Mouse (Mus musculus) neural tube, embryonic 11.5 days (tissue): Measurements from ENCODE around the gene Sbpl. TPM values are rescaled to one million over a fixed set of nuclear protein-coding genes. Genes with fewer than 3 reads are reported as not detected.
A peak's percentile ranks its signal among the peaks of the same experiment; 100 is the strongest.
"Not testable (repeated sequence)": the region's sequence is repeated elsewhere in the genome, so short reads cannot be mapped to it uniquely, and the experiment has no call there.

ENCODE experiments used
- ATAC-seq: fragments of 200-750 bp; cut with Nextera tagmentation; 2 replicates; pipeline ENCODE4 v1.8.0; 2017; ENCODE audit warnings: moderate number of reproducible peaks, mild to moderate bottlenecking, moderate TSS enrichment, moderate library complexity; ENCODE audit not compliant: insufficient read depth, low FRiP score, low TSS enrichment
- DNase-seq: peaks from one replicate; pipeline ENCODE4 v3.0.0-alpha.2; 2015; ENCODE audit warnings: low spot score
- H3K27ac ChIP-seq: fragments of 300-500 bp; sonication (generic); 2 replicates; pipeline ENCODE4 v1.5.1; 2014; ENCODE audit warnings: low read depth, mild to moderate bottlenecking, low read length
- H3K27me3 ChIP-seq: fragments of 300-500 bp; sonication (generic); 2 replicates; pipeline ENCODE4 v1.6.1; 2014; ENCODE audit warnings: mild to moderate bottlenecking, low read length, mixed read lengths; ENCODE audit not compliant: control insufficient read depth, insufficient read depth
- H3K36me3 ChIP-seq: fragments of 300-500 bp; sonication (generic); 2 replicates; pipeline ENCODE4 v1.6.1; 2014; ENCODE audit warnings: mild to moderate bottlenecking, low read length, moderate library complexity, mixed read lengths; ENCODE audit not compliant: control insufficient read depth, insufficient read depth
- H3K4me1 ChIP-seq: fragments of 300-500 bp; sonication (generic); 2 replicates; pipeline ENCODE4 v1.6.1; 2014; ENCODE audit warnings: low read length, mixed read lengths; ENCODE audit not compliant: control insufficient read depth, insufficient read depth
- H3K4me2 ChIP-seq: fragments of 300-500 bp; sonication (generic); 2 replicates; pipeline ENCODE4 v1.6.1; 2014; ENCODE audit warnings: low read depth, mild to moderate bottlenecking, moderate library complexity
- H3K4me3 ChIP-seq: fragments of 300-500 bp; sonication (generic); 2 replicates; pipeline ENCODE4 v1.5.1; 2014; ENCODE audit warnings: low read depth, low read length
- H3K9ac ChIP-seq: fragments of 300-500 bp; sonication (generic); 2 replicates; pipeline ENCODE4 v1.6.1; 2014; ENCODE audit warnings: mild to moderate bottlenecking, low read length
- H3K9me3 ChIP-seq: fragments of 300-500 bp; sonication (generic); 2 replicates; pipeline ENCODE4 v1.6.1; 2016; ENCODE audit warnings: low read length; ENCODE audit not compliant: control insufficient read depth
- WGBS: fragments of 180-500 bp; shearing (Covaris S2); extraction: QIAGEN DNeasy Blood & Tissue Kit; methylation state at CpG from one replicate; pipeline ENCODE4 v1.1.7; 2014; 5-methylcytosine and 5-hydroxymethylcytosine counted together
- polyA plus RNA-seq: library from polyadenylated mRNA; unstranded; fragments of >200 nt; fragmentation: Nextera tagmentation; extraction: Ambion mirVana; gene quantifications from 2 replicates; pipeline ENCODE4 v1.2.1, GENCODE M21; 2014

The Sbpl gene
- polyA plus RNA-seq, 1 experiment from 2014 or later: not detected

DNA sequence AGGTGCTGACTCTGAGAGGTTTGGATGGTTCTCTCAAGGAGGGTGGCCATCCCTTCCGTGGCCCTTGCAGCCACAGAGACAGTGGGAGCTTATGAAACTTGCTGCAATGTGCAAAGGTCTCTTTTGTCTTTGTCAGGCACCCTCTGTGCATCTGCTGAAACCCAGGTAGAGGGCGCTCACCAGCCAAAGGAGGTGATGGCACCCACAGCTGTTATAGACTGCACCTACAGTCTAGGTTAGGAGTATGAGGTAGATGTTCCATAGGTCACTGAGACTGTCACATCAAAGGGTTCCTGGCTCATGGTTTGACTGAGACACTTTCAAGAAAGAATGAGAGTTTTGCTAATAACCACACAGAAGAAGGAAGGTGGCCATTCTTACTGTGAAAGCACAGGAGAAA lies 13.7 kb upstream of the Sbpl start:
- Histone ChIP-seq H3K9me3 (no peaks in the 10 kb centered on the region), H3K9ac (no peak overlapping the region), H3K27me3 (no peaks in the 10 kb centered on the region), H3K4me2 (no peak overlapping the region), H3K4me1 (no peaks in the 10 kb centered on the region), H3K4me3 (no peak overlapping the region), H3K27ac (no peak overlapping the region), H3K36me3 (no peaks in the 10 kb centered on the region)
- 53% methylated on average over 2 of the region's 2 CpGs for WGBS
- DNase-seq (no peak), ATAC-seq (no peak)

DNA sequence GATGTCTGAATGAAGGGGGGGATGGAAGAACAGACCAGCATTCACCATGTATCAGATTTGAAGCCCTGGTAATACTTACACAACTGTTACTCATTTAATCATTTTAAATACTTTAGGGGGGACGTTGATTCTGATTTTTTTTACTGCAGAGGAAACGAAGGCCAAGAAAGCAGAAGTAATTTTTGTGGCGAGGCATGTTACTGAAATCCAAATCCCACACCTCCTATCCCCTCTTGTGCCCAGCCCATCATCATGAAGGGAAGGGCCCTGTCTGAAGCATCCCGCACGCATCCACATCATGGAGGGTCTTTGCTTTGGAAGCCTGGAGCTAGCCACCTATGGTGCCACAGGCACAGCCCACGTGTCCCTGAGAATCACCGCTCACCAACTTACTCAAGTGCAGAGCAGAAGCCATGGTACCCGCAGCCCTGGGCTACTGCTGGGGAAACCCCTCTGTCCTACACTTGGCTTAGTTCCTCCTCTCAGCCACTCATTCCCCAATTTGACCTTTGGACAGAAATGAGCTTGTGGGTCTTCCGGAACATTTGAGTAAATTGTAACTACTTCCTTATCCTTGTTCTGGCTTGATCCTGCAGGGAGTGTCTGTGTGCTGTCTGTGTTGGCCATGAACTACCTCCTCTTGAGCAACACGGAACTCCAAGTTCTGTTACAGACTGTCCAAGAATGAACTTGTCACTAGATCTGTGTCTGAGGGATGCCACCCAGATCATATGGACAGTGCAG lies 11.8 kb upstream of the Sbpl start:
- DNase-seq (no peak), ATAC-seq (no peak)
- no peak overlapping the region for H3K4me2 ChIP-seq
- no peaks in the 10 kb centered on the region for H3K36me3 ChIP-seq
- H3K4me1 ChIP-seq: no peaks in the 10 kb centered on the region
- no peaks in the 10 kb centered on the region for H3K9me3 ChIP-seq
- WGBS: 86% methylated on average over 10 of the region's 10 CpGs
- no peaks in the 10 kb centered on the region for H3K27me3 ChIP-seq
- no peak overlapping the region for H3K27ac ChIP-seq
- H3K4me3 ChIP-seq: no peak overlapping the region
- H3K9ac ChIP-seq: no peak overlapping the region

DNA sequence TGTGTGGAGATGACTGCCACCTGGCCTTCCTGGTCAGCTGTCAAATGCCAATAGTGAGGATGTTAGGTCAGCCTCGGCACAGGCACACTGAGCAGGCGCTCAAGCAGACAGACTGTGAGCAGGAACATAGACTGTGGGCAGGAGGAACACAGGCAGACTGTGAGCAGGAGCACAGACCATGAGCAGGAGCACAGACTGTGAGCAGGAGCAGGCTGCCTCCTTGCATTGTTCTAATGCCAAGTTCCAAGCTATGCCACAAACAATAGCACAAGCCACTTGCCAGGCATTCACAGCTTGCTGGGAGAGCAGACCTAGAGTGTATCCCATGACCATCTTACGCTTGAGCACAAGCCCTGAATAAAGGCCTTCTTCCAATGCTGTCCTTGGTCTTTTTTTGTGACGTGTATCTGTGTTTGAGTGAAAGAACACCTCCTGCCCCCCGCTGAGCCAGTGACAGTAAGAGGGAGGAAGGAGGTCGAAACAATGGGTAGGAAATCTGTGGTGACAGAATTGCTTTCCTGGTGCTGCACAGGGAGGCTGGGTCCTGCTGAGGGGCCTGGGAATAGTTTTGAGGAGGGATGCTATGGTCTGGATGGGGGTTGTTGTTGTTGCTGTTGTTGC lies 10.8 kb upstream of the Sbpl start:
- Histone ChIP-seq H3K9me3 (no peaks in the 10 kb centered on the region), H3K27me3 (no peaks in the 10 kb centered on the region), H3K4me3 (no peak overlapping the region), H3K27ac (no peak overlapping the region), H3K9ac (no peak overlapping the region), H3K36me3 (no peaks in the 10 kb centered on the region), H3K4me2 (no peak overlapping the region), H3K4me1 (no peaks in the 10 kb centered on the region)
- DNase-seq (no peak), ATAC-seq (no peak)
- WGBS: 46% methylated on average over 6 of the region's 6 CpGs

DNA sequence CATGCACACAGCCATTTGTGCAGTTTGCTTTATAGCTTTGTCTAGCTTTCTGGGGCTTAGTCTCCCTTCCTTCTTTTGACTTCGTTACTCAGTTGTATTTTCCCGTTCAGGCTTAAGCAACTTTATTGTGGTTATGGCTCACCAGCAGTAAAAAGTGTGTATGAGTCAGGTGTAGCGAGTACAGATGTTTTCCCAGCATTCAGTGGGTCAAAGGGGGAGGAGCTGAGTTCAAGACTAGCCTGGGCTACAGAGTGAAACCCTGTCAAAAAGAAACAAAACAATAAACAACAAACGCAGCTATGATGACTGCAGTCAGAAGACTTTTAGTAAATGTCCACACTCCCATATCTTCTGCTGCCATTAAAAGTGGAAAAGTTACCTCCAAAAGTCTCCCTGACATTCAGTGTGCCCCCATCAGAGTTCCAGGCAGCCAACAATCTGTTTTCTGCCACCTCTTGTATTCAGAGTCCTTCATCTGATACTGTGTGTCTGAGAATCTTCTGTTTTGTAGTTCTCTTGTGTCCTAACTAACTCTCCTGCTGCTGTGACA lies 6.6 kb upstream of the Sbpl start:
- 52% methylated on average over 4 of the region's 4 CpGs for WGBS
- no peaks in the 10 kb centered on the region for H3K9me3 ChIP-seq
- no peak for ATAC-seq
- H3K27ac ChIP-seq: no peak overlapping the region
- no peak overlapping the region for H3K4me3 ChIP-seq
- no peak overlapping the region for H3K4me2 ChIP-seq
- H3K4me1 ChIP-seq: no peaks in the 10 kb centered on the region
- no peak overlapping the region for H3K9ac ChIP-seq
- H3K36me3 ChIP-seq: no peaks in the 10 kb centered on the region
- no peaks in the 10 kb centered on the region for H3K27me3 ChIP-seq
- DNase-seq: no peak

DNA sequence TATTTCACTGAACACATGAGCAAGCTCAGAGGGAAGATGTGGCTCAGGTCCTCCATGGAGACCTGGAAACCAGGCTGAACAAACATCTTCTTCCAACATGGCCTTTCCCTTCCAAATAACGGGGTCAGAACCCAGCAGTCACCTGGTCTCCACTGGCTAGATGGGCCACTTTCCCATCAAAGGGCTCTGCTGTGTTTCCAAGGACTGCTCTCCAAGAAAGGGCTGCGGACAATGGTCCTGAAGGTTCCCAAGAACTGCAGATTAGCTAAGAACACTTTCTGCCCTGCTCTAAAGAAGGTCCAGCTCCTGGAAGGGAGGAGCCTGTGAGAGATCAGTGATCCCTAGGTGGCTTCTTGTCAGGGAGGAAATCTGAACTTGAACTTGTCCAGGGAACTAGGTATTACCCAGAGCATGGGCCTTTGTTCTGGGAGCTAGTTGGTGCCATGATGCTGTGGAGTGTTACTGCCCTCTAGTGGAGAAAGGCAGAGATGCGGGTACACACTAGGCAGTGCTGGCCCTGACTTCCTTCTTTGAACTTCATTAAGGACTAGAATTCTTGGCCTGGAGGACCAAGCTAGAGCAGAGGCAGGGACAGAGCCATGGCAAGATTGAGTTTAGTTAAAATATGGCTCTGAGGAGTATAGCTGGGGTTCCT lies 5.1 kb upstream of the Sbpl start:
- no peaks in the 10 kb centered on the region for H3K27me3 ChIP-seq
- H3K9ac ChIP-seq: peak overlapping the region; percentile 44
- WGBS: 43% methylated on average over 3 of the region's 3 CpGs
- H3K9me3 ChIP-seq: no peaks in the 10 kb centered on the region
- no peaks in the 10 kb centered on the region for H3K4me1 ChIP-seq
- ATAC-seq (peak; percentile 93), DNase-seq (peak; percentile 84)
- H3K4me2 ChIP-seq: no peak overlapping the region
- H3K4me3 ChIP-seq: no peak overlapping the region
- H3K36me3 ChIP-seq: no peaks in the 10 kb centered on the region
- no peak overlapping the region for H3K27ac ChIP-seq

DNA sequence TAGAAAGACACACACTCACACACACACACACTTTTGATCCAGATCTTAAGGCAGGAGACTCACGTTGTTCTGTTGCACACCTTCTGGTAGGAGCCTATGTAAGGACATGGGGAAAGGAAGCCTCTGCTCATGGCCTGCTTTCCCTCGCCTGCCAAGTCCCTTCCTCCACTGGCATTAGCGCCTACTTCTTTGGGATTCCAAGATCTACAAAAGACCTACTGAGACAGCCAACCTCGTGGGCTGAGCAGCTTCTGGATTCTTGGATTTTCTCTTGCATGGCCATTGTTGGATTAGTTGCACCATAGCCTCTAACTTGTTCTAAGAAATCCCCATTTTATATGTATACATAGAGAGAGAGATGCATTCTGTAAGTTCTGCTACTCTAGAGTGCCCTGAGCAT lies 4.2 kb downstream of the Sbpl start:
- 78% methylated on average over 4 of the region's 4 CpGs for WGBS
- DNase-seq, H3K36me3 ChIP-seq, H3K27ac ChIP-seq, H3K4me2 ChIP-seq, H3K9me3 ChIP-seq, H3K9ac ChIP-seq, H3K4me3 ChIP-seq, H3K4me1 ChIP-seq, ATAC-seq, H3K27me3 ChIP-seq: not testable (repeated sequence)

DNA sequence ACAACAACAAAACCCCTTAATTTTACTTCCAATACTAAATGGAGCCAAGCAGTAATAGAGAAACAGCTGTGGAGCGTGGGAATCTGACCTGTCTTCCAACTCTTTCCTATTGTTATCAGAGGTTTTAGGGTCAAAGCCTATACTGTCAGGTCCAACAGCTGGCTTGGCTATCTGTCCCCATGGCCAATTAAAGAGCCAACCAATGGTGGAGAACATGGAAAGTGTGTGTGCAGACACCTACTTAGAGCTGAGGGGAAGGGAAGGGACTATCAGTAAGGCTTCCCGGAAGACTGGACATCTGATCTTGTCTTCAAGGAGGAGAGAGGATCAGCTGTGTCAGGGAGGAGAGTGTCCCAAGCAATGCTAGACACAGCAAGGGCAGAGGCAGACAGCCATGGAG lies 6.0 kb downstream of the Sbpl start:
- H3K9ac ChIP-seq: no peak overlapping the region
- no peak for DNase-seq
- no peaks in the 10 kb centered on the region for H3K27me3 ChIP-seq
- H3K36me3 ChIP-seq: no peaks in the 10 kb centered on the region
- no peak for ATAC-seq
- no peak overlapping the region for H3K4me3 ChIP-seq
- no peak overlapping the region for H3K27ac ChIP-seq
- H3K9me3 ChIP-seq: no peaks in the 10 kb centered on the region
- no peak overlapping the region for H3K4me2 ChIP-seq
- WGBS: 96% methylated on average over 2 of the region's 2 CpGs
- no peaks in the 10 kb centered on the region for H3K4me1 ChIP-seq

DNA sequence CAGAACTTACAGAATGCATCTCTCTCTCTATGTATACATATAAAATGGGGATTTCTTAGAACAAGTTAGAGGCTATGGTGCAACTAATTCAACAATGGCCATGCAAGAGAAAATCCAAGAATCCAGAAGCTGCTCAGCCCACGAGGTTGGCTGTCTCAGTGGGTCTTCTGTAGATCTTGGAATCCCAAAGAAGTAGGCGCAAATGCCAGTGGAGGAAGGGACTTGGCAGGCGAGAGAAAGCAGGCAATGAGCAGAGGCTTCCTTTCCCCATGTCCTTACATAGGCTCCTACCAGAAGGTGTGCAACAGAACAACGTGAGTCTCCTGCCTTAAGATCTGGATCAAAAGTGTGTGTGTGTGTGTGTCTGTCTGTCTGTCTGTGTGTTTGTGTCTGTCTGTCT lies 7.6 kb downstream of the Sbpl start:
- not testable (repeated sequence) for H3K36me3 ChIP-seq, H3K9ac ChIP-seq, H3K4me1 ChIP-seq, H3K4me2 ChIP-seq, H3K4me3 ChIP-seq, H3K27ac ChIP-seq, H3K9me3 ChIP-seq, ATAC-seq, H3K27me3 ChIP-seq, DNase-seq
- WGBS: 83% methylated on average over 4 of the region's 4 CpGs
